Mouse (Mus musculus): ENCODE measurements around the gene Slc8a2. TPM values are rescaled to one million over a fixed set of nuclear protein-coding genes. Genes with fewer than 3 reads are reported as not detected.

The Slc8a2 gene
- total RNA-seq, 2 experiments from 2014 or later: not detected

DNA sequence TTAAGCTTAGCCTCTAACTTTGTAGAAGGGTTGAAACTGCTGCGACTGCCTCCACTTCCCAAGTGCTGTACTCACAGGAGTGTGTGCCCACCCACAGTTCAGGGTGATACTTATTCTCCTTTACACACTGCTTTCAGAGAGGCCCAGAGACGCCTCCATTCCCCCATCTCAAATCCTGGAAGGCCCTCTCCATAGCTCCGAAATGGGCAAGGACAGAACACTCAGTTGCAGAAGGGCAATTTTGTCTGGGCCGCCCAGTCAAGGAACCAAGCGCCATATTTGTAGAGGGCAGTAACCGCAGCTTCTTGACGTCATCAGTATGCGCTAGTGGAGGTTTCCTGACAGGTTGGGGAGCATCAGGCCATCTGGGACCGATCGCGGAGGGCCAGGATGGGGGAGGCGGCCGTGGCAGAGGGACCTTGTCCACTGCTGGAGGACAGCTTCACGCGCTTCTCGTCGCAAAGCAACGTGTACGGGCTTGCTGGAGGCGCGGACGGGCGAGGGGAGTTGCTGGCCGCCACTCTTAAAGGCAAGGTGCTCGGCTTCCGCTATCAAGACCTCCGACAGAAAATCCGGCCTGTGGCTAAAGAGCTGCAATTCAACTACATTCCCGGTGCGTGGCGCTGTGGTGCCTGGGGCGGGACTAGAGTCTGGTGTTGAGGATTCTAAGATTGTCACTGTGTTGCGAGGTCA, 9.9 kb upstream of the Slc8a2 start, which contains the start of gene Kptn:
Kptn (plus strand) TSS at position 327 of the 693 bp plus-strand sequence.
- peak; percentile 82 for ATAC-seq (replicated peaks; ENCODE audit: low FRiP score, poor library complexity, severe bottlenecking)

DNA sequence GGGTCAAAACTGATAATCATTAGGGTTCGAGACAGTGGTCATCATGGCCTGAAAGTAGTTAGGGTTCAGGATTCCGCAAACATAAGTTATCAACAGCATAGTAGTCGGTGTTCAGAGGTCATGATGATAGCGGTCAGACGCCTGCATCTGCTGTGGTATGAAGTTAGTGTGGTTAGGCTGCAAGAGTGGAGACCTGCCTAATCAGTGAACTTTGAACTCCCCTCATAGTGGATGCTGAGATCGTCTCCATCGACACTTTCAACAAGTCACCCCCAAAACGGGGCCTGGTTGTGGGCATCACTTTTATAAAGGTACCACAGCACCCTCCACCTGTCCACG, 9.4 kb upstream of the Slc8a2 start:
- ATAC-seq (replicated peaks; ENCODE audit: low FRiP score, poor library complexity, severe bottlenecking): no peak

DNA sequence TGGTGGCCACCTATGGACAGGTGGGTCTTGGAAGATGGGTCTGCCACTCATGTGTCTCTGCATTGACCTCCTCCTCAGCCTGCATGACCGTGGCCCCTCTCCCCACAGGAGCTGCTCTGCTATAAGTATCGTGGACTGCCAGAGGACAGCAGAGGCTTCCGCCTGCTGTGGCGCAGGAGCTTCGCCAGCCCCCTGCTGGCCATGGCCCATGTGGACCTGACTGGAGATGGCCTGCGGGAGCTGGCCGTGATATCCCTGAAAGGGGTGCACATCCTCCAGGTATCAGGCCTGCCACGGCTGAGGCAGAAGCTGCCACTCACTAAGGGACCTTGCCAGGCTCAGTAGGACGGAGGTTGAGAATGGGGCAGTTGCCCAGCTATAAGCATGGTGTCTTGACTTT, 3.8 kb upstream of the Slc8a2 start:
- ATAC-seq (replicated peaks; ENCODE audit: low FRiP score, poor library complexity, severe bottlenecking): no peak

DNA sequence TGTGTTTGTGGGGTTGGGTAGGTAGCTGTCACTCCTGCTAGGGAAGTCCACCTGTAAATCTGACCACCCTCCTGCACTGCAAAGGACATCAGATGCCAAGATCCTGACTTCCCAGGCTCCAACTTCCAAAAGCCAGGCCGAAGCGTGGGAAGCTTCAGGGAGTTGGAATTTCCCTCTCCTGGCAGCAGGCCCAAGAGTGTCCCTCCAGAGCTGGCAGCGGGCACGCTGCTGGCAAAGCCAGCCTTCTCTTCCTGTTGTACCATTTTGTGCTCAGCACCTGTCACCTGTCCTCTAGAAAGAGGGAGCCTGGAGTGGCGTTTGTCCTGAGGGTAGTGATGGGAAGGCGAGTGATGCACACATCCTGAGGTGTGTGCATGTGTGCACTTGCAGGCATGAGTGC, 1.3 kb upstream of the Slc8a2 start:
- no peak for ATAC-seq (replicated peaks; ENCODE audit: low FRiP score, poor library complexity, severe bottlenecking)

DNA sequence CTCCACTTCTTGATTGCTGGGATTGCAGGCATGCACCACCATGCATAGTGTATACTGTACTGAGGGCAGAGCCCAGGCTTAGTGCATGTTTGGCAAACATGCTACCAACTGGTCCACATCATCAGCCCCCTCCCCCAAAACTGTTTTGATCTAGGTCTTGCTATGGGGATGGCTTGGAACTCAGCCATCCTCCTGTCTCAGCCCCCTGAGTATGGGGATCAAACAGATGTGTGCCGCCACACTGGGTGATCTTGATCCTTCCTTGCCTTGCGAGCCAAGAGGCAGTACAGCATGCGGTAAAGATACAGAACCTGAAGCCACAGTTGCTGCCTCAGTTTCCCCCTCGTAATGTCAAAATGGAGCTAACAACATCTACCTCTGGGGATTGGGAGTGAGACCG, 727 bp upstream of the Slc8a2 start:
- ATAC-seq (replicated peaks; ENCODE audit: low FRiP score, poor library complexity, severe bottlenecking): no peak

DNA sequence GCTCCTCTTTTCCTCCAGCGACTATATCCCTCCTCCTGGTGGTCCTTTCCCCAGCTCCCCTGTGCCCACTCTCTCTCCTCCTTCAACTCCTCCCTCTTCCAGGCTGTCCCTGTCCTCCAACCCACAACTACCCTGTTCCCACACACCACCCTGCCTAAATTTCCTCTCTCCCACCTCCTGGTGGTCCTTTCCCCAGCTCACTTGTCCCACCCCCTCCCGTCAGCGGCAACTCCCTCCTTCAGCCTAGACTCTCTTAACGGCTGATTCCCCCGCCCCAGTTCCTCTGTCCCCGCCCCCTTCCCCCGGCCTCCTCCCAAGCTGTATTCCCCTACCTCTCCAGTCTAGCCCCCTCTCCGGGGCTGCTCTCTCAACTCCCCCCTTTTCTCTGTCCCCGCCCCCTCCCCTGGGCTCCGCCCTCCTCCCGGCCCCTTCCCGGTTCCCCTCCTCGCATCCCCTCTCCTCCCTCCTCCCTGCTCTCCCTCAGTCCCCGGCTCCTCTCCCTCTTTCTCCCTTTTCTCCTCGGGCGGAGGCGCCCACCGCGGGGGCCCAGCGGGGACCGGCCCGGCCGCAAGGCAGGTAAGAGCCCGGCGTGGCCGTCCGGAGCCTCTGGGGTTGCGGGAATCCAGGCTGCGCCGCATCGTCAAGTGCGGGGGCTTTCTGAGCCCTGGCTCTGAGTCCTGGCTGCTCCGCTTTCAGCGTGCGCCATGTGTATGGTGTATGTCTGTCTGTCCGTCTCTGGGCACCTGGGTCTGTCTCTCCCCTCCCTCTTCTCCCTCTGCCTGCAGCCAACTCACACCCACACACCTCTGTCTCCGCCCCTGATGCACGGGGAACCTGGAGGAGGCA, 443 bp downstream of the Slc8a2 start:
- no peak for ATAC-seq (replicated peaks; ENCODE audit: low FRiP score, poor library complexity, severe bottlenecking)

DNA sequence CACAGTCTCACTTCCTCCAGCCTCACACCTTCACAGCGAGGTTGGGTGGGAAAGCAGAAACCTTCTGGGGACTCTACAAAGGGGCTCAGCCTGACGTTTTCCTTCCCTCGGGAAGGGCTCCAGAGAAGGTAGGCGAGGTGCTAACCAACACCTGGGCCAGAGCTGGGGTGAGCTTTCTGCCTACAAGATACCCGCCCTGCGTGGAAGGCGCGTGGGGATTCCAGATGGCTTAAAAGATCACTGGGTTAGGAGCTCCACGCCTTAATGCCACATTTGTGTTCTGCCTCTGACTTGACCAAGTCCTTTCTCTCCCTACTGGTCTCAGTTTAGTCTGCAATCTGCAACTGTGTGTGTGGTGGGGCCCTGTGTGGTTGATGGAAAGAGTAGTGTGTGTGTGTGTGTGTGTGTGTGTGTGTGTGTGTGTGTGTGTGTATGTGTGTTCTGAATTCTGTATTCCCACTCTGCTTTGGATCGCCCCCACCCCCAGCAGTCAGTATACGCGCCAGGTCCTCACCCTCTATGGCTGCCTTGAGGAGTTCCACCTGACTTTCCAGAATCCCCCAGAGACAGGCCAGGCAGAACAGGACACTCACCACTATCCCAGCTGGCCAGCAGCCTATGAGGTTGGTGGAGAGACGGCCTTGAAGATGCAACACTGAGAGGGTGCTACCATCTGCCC, 1.5 kb downstream of the Slc8a2 start:
- no peak for ATAC-seq (replicated peaks; ENCODE audit: low FRiP score, poor library complexity, severe bottlenecking)

DNA sequence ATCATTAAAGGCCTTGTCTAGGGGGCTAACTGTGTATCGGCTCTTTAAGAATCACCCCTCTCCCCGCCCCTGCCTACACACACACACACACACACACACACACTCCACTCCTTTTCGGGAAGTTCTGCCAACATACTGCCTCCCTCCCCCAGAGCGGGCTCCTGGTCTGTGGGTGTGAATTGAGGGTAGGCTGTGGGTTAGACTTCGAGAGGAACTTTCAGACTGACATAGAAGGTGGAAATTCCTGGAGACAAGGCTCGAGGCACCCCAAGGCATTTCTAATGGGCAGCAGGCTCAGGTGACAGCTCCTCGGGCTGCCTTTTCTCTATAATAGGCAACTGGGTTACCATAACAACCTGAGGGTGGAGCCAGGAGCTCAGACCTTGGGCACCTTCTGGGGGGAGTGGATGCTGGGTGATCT, 2.5 kb downstream of the Slc8a2 start:
- ATAC-seq (replicated peaks; ENCODE audit: low FRiP score, poor library complexity, severe bottlenecking): no peak

DNA sequence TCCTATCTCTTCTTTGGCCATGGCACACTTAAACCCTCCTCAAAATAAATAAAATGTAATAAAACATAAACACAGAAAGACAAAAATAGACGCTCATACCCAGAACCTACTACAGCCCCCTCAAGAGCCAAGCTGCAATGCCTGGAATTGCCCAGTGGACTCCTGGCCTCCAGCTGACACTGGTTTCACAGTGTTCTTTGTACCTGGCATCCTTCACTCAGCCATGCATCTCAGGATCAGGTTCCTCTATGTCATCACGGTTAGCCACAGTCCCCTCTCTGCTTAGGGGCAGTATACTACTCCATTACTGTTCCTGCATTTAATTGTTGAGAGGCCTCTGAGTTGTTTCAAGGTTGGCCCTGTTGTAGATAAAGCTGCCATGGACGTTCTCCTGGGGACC, 3.3 kb downstream of the Slc8a2 start:
- no peak for ATAC-seq (replicated peaks; ENCODE audit: low FRiP score, poor library complexity, severe bottlenecking)

DNA sequence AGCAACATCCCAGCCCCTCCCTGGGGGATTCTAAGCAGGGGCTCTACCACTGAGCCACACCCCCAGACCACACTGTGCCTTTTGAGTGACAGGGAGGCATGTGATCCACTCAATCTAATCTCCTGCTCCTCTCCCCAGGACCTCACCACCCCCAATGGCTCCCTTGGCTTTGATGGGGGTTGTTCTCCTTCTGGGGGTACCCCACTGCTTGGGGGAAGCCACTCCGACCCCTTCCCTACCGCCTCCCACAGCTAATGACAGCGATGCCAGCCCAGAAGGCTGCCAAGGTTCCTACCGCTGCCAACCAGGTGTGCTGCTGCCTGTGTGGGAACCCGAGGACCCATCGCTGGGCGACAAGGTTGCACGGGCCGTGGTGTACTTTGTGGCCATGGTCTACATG, 4.1 kb downstream of the Slc8a2 start:
- ATAC-seq (replicated peaks; ENCODE audit: low FRiP score, poor library complexity, severe bottlenecking): no peak

DNA sequence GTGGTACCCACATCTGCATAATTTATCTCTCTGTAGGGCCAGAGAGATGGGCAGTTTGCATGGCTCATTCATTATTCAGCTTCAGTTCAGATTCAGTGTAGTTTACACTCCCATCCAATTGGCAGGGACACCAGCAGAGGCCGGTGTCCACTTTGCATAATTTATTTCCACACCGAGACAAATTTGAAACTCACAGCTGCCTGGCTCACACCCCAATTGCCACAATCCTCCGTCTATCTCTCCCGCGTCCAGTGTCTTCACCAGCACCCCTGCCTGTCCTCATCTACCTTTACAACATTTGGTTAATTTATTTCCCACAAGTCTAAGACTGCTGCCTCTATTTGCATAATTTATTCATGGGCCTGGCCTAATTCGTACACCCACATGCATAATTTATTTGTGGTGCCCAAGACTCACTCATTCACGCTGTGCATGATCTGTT, 5.3 kb downstream of the Slc8a2 start:
- no peak for ATAC-seq (replicated peaks; ENCODE audit: low FRiP score, poor library complexity, severe bottlenecking)

DNA sequence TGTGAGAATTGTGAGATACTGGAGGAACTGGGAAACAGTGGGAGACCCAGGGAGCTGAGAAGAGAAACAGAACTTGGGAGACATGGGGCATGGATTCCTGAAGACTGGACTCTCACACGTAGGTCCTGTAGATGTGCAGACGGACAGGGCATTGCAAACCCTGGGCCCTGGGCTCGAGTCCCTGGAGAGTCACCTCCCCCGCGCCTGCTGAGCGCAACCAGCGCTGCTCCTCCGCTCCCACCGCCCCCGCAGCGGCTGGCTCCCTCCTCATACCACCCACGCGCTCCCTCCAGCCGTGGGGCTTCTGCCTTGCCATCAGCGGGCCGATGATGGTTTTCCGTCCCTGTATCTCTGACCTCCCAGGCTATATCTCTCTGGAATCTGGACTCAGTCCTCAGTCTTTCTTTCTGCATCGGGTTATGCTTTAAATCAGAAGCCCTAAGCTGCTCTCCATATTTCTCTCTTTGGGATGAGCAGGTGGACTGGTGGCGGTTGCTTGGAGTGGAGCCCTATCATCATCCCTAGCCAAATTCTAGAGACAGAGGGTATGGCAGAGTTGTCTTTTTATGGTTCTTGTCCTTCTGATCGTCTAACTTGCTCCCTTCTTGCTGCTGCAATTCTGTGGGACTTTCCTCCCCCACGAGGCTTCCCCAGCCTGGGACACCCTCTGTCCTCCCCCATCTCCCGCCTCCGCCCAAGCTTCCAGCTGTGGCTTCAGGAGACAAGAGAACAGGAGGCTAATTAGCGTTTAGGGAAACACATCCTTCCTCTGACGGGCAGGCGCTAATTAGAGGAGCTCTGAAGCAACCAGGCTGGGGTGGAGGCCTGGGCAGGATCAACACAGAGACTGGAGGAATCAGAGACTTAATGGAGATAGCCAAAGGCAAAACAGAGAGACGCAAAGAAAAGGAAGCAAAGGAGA, 17.1 kb downstream of the Slc8a2 start:
- ATAC-seq (replicated peaks; ENCODE audit: low FRiP score, poor library complexity, severe bottlenecking): 0 out of 2 replicates have a peak, but pooled peaks have one; percentile 52

DNA sequence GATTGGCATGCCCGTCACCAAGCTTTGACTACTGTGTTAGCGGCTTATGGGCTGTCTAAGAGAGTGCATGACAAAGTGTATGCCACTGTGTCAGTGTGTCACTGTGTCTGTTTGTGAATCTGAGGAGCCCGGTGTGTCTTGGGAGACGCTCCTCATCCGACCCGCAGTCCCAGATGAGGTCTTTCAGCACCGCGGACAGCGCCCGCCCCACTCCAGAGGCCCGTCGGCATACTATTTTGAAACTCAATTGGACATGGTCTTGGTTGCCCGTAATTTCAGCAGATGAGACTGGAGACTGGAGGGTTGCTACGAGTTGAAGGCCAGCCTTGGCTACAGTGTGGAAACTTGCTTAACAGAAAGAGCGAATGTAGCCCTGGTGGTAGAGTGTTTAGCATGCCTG, 18.0 kb downstream of the Slc8a2 start:
- ATAC-seq (replicated peaks; ENCODE audit: low FRiP score, poor library complexity, severe bottlenecking): no peak; the same call in 1 of the 2 replicates

DNA sequence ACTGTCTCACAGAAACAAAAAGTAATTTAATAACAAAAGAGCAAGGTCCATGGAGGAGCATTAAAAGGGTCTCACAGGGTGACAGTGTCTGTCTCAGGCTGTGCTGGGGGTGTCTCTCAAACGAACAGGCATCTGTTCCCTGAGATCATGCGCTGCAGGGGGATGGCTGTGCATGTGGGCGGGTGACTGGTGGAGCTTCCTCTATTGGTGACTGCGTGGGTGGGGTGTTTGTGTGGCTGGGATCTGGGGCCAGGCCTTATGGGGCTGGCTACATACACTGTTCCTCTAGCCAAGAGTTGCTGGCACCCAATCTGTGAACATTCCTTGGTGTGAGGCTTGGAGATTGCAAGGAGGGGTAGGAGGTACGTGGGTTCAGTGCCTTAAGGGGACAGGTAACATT, 19.6 kb downstream of the Slc8a2 start:
- ATAC-seq (replicated peaks; ENCODE audit: low FRiP score, poor library complexity, severe bottlenecking): no peak

DNA sequence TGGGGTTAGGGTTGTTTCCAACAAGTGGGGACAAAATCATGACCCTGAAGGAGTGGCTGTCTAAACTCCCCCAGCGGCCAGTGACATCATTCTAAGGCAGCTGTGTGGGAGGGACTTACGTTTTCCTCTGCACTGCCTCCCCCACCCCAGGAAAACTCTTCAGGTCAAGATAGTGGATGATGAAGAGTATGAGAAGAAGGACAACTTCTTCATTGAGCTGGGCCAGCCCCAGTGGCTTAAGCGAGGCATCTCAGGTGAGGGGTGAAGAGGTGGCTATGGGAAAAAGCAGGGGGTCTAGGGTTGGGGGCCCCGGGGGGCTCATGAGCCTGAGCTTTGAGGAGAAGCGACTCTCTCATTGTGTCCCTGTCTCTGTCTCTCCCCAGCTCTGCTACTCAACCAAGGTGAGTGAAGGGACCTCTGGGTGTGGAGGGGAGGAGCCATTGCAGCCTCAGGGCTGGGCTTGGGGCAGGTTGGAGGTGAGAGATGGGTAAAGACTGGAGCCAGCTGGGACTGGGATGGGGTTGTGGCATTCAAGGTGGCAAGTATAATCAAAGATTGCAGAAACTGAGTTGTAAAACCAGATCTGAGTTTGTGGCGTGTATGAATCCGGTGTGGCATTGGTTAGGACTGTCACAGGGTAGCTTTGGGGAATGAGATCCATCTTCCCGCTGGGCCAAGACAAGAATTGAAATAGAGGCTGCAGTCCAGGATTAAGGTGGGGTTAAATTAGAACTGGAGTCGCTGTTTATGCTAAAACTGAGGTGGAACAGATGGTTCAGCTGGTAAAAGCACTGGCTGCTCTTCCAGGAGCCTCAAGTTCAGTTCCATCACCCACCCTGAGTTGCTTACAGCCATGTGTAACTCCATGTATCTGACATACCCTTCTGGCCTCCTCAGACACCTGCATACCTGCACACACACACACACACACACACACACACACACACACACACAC, 20.8 kb downstream of the Slc8a2 start:
- ATAC-seq (replicated peaks; ENCODE audit: low FRiP score, poor library complexity, severe bottlenecking): no peak

DNA sequence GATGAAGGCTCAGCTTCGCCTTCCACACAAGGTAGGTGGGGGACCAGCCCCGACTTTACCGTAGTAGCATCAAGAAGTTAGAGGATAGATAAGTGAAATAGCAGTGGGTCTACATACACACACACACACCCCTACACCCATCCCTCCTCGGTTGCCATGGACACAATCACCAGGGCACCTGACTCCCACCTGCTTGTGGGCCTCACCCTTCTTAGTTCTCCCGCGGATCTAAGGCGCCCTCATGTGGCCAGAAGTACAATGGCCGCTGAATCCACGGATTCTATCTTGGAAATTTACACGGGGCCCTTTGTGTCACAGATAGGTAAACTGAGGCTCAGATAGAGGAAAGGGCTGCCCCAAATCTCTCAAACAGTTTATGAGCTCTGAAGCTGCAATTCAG, 23.9 kb downstream of the Slc8a2 start:
- peak; percentile 71 for ATAC-seq (replicated peaks; ENCODE audit: low FRiP score, poor library complexity, severe bottlenecking)

DNA sequence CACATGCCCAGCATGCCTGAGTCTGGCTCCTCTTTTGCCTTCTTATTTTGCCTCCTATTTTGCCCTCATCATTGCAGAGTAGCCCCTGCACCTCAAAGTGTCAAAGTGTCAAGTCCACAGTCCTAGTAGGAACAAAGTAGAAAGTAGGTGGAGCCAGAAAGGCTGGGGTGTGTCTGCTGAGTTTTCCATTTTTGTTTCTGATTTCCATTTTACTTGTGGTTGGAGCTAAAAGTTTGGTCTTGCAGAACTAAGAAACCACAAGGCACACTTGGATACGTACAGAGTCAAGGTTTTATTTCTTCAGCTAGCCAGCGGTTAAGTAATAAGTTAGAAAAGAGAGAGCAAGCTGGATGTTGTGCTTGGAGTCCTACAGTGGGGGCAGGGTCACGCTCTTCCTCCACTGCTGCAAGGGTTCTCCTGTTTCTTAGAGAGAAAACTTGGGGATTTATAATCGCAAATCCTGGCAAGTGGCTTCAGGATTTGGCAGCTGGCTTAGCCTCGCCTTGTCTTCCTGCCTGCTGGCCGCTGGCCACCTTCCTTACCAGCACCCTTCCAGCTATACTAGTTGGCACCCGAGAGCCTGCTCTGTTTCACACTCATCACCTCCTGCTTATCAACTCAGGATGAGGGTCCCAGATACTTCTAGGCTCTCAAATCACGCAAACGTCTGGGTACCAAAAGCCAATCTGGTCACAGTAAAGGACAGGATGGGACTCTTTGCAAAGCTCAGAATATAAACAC, 25.7 kb downstream of the Slc8a2 start:
- ATAC-seq (replicated peaks; ENCODE audit: low FRiP score, poor library complexity, severe bottlenecking): no peak

Data from erythroid progenitor cell, adult 5-6 weeks (primary cell).